Mouse (Mus musculus): ENCODE measurements around the gene Gm20379. TPM values are rescaled to one million over a fixed set of nuclear protein-coding genes. Genes with fewer than 3 reads are reported as not detected.

The Gm20379 gene
- total RNA-seq (2023): not detected

DNA sequence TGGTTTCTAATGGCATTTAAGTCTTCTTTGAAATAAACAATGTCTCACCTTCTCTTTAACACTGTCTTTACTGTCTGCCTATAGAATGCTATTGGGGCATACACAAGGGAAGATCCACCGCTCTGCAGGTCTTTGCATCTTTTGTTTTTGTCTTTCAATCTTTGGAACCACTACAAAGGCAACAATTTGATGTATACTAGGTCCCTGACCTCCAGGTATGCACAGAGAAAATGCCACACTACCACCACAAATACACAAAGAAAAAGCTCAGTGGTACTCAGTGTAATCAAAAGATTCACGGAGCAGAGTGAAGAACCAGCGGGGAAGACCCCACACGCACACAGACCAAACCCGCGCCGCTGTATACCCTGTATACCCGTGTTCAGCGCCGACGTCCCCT, at the start of gene Gm20379:
Gene Gm20379 (plus strand): TSS at position 301 of the 400 bp plus-strand sequence.

DNA sequence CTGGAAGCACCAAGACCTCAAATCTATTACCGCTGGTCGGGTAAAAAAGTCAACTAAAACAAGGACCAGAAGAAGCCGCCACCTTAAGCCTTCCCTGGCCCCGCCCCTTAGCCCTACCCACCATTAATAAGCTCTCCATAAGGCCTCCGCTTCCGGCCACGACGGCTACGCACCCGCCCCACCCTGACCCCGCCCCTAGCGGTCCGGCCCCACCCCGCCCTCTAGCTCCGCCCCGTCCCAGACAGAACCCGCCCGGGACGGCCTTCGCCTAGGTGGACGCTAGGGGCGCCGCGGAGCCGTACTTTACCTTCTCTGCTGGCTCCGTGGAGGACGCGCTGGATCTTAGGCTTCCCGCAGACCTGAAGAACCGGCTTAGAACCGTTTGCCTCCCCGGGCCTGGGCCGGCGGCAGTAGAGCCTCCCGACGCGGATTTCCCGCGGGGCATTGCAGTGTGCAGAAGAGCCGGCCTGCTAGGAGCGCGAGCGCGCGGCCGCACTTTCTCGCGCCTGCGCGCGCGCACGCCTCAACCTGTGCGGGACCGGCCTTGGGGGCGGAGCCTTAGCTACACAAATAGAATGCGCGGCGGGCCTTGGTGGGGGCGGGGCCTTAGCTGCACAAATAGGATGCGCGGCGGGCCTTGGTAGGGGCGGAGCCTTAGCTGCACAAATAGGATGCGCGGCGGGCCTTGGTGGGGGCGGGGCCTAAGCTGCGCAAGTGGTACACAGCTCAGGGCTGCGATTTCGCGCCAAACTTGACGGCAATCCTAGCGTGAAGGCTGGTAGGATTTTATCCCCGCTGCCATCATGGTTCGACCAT, 48.9 kb downstream of the Gm20379 start, which contains the start of the genes Dhfr and Msh3:
Gene Dhfr (plus strand): TSS at position 271 of the 816 bp plus-strand sequence.
Gene Msh3 (minus strand): TSS at position 548 of the 816 bp plus-strand sequence.

Other genes starting within 250 kb of the Gm20379 start
- 17.5 TPM for gene Rasgrf2, start 174.3 kb upstream of the Gm20379 start, total RNA-seq (2023)
- 1.4 TPM for gene Dhfr, start 48.7 kb downstream of the Gm20379 start, total RNA-seq (2023)
- 41.2 TPM for gene Msh3, start 49.0 kb downstream of the Gm20379 start, total RNA-seq (2023)
- not detected for gene Ankrd34b, start 119.9 kb downstream of the Gm20379 start, total RNA-seq (2023)
- 1.1 TPM for gene Fam151b, start 178.0 kb downstream of the Gm20379 start, total RNA-seq (2023)
- gene Zfyve16, start 224.9 kb downstream of the Gm20379 start, total RNA-seq (2023): 22.4 TPM